Mouse (Mus musculus) hindbrain, embryonic 14.5 days (tissue): ENCODE measurements around the gene Tmf1. TPM values are rescaled to one million over a fixed set of nuclear protein-coding genes. Genes with fewer than 3 reads are reported as not detected.

Experiments used
- polyA plus RNA-seq: library from polyadenylated mRNA; unstranded; fragments of >200 nt; fragmentation: Nextera tagmentation; extraction: Ambion mirVana; gene quantifications from 2 replicates; pipeline ENCODE4 v1.2.1, GENCODE M21; 2014

Tmf1 gene
- polyA plus RNA-seq, 1 experiment from 2014 or later: 40.5 TPM

Other genes with a start within 250 kb of the Tmf1 start
- 2.6 and 3.7 TPM in 2 replicates for gene Fam19a4, start 118.7 kb downstream of the Tmf1 start, polyA plus RNA-seq
- 9.8 and 10.8 TPM in 2 replicates for gene Eogt, start 29.9 kb downstream of the Tmf1 start, polyA plus RNA-seq
- gene Uba3, start 26.5 kb upstream of the Tmf1 start, polyA plus RNA-seq: 94.6 and 95.8 TPM in 2 replicates
- 76.7 and 79.3 TPM in 2 replicates for gene Arl6ip5, start 31.6 kb upstream of the Tmf1 start, polyA plus RNA-seq
- not detected in 2 replicates for gene Lmod3, start 73.6 kb upstream of the Tmf1 start, polyA plus RNA-seq